Mouse (Mus musculus) neural tube, embryonic 13.5 days (tissue): ENCODE data around the gene Sstr5. TPM values are rescaled to one million over a fixed set of nuclear protein-coding genes. Genes with fewer than 3 reads are reported as not detected.

Experiments used
- ATAC-seq: fragments of 200-750 bp; cut with Nextera tagmentation; 2 replicates; pipeline ENCODE4 v1.8.0; 2017; ENCODE audit warnings: low read depth, mild to moderate bottlenecking, moderate TSS enrichment, moderate library complexity
- H3K27ac ChIP-seq: fragments of 300-500 bp; sonication (generic); replicated peaks from 2 replicates; pipeline ENCODE4 v1.5.1; 2015; ENCODE audit warnings: moderate library complexity, mild to moderate bottlenecking, inconsistent platforms
- H3K27me3 ChIP-seq: fragments of 300-500 bp; sonication (generic); 2 replicates; pipeline ENCODE4 v1.6.1; 2015; ENCODE audit warnings: mild to moderate bottlenecking, inconsistent platforms
- H3K36me3 ChIP-seq: fragments of 300-500 bp; sonication (generic); 2 replicates; pipeline ENCODE4 v1.6.1; 2015; ENCODE audit warnings: mild to moderate bottlenecking, inconsistent platforms
- H3K4me1 ChIP-seq: fragments of 300-500 bp; sonication (generic); replicated peaks from 2 replicates; pipeline ENCODE4 v1.6.1; 2015; ENCODE audit warnings: inconsistent platforms
- H3K4me2 ChIP-seq: fragments of 300-500 bp; sonication (generic); 2 replicates; pipeline ENCODE4 v1.6.1; 2015; ENCODE audit warnings: inconsistent platforms, mild to moderate bottlenecking, moderate library complexity
- H3K4me3 ChIP-seq: fragments of 300-500 bp; sonication (generic); 2 replicates; pipeline ENCODE4 v1.5.1; 2015; ENCODE audit warnings: mild to moderate bottlenecking, inconsistent platforms
- H3K9ac ChIP-seq: fragments of 300-500 bp; sonication (generic); 2 replicates; pipeline ENCODE4 v1.6.1; 2015; ENCODE audit warnings: moderate library complexity, mild to moderate bottlenecking, inconsistent platforms
- H3K9me3 ChIP-seq: fragments of 300-500 bp; sonication (generic); 2 replicates; pipeline ENCODE4 v1.6.1; 2016; ENCODE audit warnings: inconsistent platforms
- WGBS: fragments of 180-500 bp; shearing (Covaris S2); methylation state at CpG from one replicate; pipeline ENCODE4 v1.1.7; 2015; 5-methylcytosine and 5-hydroxymethylcytosine counted together
- polyA plus RNA-seq: library from polyadenylated mRNA; unstranded; fragments of >200 nt; fragmentation: Nextera tagmentation; extraction: Ambion mirVana; gene quantifications from 2 replicates; pipeline ENCODE4 v1.2.1, GENCODE M21; 2015

The Sstr5 gene
- polyA plus RNA-seq, 1 experiment from 2014 or later: 0.42 TPM

DNA sequence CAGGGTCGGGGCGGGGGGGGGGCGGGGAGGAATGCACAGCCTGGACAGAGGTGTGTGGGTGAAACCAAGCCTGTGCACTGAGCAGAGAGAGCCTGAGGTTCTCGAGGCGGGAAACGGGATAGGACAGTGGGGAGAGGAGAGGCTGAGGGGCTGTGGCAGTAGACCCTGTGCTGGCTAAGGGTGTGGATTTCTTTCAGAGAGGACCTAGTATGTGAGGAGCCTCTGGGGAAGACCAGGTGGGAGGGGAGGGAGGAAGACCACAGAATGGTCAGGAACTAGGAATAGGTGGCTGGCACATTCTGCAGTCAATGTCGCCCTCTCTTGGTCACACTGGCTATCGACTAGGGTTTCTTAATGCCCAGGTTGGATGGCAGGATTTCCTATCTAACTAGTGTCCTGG is 27.3 kb downstream of the Sstr5 start:
- Histone ChIP-seq H3K27ac (no peak overlapping the region), H3K9ac (no peak overlapping the region), H3K9me3 (no peaks in the 10 kb centered on the region), H3K4me3 (no peak overlapping the region), H3K4me2 (no peak overlapping the region), H3K27me3 (peaks cover 51% of the 10 kb centered on the region), H3K36me3 (no peaks in the 10 kb centered on the region), H3K4me1 (peaks cover 8% of the 10 kb centered on the region)
- 0 out of 2 replicates have a peak, but pooled peaks have one; percentile 42 for ATAC-seq
- 31% methylated on average over 8 of the region's 8 CpGs for WGBS

DNA sequence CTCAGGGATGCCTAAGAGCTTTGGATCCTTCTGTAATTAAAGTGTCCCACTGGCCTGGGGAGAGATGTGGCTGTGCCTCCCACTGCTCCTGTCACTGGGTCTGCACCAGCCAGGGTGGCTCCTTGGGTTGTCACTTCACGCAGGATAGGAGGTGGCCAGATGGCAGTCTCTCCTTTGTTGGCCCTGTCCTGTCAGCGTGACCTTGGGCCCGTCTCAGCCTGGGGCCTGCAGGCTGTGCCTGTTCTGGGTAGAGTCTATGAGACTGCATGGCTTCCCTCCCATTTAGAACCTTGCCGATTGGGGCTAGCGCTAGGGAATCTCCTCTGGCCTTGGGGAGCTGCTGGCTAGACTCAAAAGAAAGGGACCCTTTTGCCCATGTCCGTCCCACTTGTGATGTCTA is 28.8 kb downstream of the Sstr5 start:
- H3K4me2 ChIP-seq: no peak overlapping the region
- H3K36me3 ChIP-seq: no peaks in the 10 kb centered on the region
- H3K9me3 ChIP-seq: no peaks in the 10 kb centered on the region
- H3K4me3 ChIP-seq: no peak overlapping the region
- no peaks in the 10 kb centered on the region; the same call in 1 of the 2 replicates for H3K4me1 ChIP-seq
- no peak overlapping the region for H3K27ac ChIP-seq
- no peak overlapping the region for H3K9ac ChIP-seq
- ATAC-seq: no peak
- 69% methylated on average over 6 of the region's 6 CpGs for WGBS
- H3K27me3 ChIP-seq: peaks cover 36% of the 10 kb centered on the region

DNA sequence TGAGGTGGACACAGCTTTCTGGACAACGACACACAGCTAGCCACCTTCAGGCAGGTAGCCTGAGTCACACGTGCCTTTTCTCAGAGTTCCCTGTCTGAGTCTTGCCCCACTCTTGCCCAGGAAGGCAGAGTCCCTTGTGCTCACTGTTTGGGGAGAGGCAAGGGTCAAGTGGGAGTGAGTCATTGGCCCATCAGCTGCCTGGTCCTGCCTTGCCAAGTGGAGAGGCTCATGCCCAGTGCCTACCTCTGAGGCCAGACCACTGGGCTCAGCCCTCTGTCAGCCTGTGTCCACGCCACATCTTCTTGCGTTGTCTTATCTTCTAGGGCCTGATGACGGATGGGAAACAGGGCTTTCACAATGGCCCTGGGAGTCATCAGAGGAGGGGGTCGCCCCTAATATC is 29.3 kb downstream of the Sstr5 start:
- peaks cover 5% of the 10 kb centered on the region for H3K4me1 ChIP-seq
- no peak for ATAC-seq
- no peaks in the 10 kb centered on the region for H3K36me3 ChIP-seq
- H3K4me3 ChIP-seq: no peak overlapping the region
- H3K27me3 ChIP-seq: peaks cover 31% of the 10 kb centered on the region
- H3K4me2 ChIP-seq: no peak overlapping the region
- H3K27ac ChIP-seq: no peak overlapping the region
- no peaks in the 10 kb centered on the region for H3K9me3 ChIP-seq
- no peak overlapping the region for H3K9ac ChIP-seq
- WGBS: 75% methylated on average over 6 of the region's 6 CpGs

DNA sequence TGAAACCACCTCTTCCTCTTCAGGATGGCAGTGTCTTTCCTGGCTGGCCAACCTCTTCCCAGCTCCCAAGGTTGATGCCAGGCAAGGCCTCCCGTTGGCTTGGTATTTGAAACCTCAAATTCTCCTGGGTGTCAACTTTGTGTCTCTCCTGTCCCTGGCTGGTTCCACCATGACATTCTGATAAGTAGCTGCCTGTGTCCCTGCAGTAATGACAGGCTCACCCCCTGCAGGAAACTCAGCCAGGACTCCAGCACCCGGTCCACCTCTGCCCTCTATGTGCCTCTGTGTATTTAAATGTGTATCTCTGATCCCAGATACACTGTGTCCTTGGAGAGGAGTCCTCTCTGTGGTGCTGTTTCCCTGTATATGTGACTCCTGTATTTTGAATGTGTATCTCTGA is 30.8 kb downstream of the Sstr5 start:
- Histone ChIP-seq H3K36me3 (no peaks in the 10 kb centered on the region), H3K9ac (no peak overlapping the region), H3K4me2 (no peak overlapping the region), H3K9me3 (no peaks in the 10 kb centered on the region), H3K4me1 (peaks cover 15% of the 10 kb centered on the region), H3K27me3 (peaks cover 16% of the 10 kb centered on the region), H3K4me3 (no peak overlapping the region), H3K27ac (no peak overlapping the region)
- no peak for ATAC-seq
- WGBS: 82% methylated on average over 2 of the region's 2 CpGs

DNA sequence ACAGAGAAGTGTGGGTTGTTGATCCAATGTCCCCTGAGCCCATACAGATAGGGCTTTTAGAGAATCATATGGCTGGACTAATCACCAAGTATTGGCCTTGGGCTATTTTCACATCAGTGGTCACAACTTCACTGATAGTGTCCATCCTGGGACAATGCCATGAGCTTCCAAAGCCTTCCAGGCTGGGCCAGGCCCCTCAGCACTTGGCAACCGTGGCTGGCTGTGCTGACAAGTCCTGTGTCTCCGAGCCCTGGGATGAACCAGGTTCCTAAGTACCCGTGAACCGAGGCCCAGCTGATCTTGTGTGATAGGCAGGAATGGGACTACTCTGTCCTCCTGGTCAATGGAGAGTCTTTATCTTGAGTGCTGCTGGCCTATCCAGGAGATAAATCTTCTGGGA is 33.0 kb downstream of the Sstr5 start:
- Histone ChIP-seq H3K4me3 (no peak overlapping the region), H3K4me2 (no peak overlapping the region), H3K4me1 (peaks cover 15% of the 10 kb centered on the region), H3K27ac (0 out of 2 replicates have a peak overlapping the region, but pooled peaks have one; percentile 11), H3K9me3 (no peaks in the 10 kb centered on the region), H3K27me3 (peaks cover 3% of the 10 kb centered on the region), H3K36me3 (no peaks in the 10 kb centered on the region), H3K9ac (no peak overlapping the region)
- WGBS: 76% methylated on average over 4 of the region's 4 CpGs
- no peak for ATAC-seq

DNA sequence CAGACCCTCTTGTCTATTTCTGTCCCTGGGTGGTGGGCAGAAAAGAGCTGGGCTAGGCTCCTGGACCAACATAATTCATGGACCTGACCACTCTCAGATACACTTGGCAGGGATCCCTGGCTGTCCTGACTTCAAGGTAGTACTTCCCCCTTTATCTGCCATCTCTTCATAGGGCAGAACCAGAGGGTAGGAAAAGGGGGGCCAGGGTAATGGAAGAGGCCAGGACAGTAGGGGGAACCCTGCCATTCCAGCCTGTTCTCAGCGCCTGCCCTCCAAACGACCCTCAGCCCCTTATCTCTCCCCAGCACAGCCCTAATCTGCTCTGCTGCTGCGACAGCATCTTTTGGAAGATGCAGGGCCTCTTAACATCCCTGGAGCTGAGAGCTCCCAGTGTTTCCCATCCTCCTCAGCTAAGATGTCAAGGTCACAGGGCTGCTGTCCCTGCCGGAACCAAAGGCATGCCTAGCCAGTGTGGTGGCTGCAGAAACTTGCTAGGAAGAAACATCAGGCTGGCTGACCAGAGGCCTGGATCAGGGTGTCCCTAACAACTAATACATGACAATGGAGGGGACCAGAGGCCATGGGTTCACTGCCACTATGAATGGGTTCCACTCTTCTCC is 33.7 kb downstream of the Sstr5 start:
- Histone ChIP-seq H3K4me1 (peaks cover 15% of the 10 kb centered on the region), H3K4me2 (no peak overlapping the region), H3K9ac (no peak overlapping the region), H3K27me3 (no peaks in the 10 kb centered on the region; the same call in 1 of the 2 replicates), H3K27ac (0 out of 2 replicates have a peak overlapping the region, but pooled peaks have one; percentile 11), H3K9me3 (no peaks in the 10 kb centered on the region), H3K36me3 (no peaks in the 10 kb centered on the region), H3K4me3 (no peak overlapping the region)
- no peak for ATAC-seq
- WGBS: 51% methylated on average over 4 of the region's 4 CpGs

GRCm38 (mm10) chr17:25462236-25462875 is 34.7 kb downstream of the Sstr5 start:
- Histone ChIP-seq H3K27me3 (no peaks in the 10 kb centered on the region), H3K4me1 (peaks cover 15% of the 10 kb centered on the region), H3K9ac (peak overlapping the region; percentile 17; the same call in 1 of the 2 replicates), H3K36me3 (no peaks in the 10 kb centered on the region), H3K4me3 (no peak overlapping the region), H3K4me2 (no peak overlapping the region), H3K9me3 (no peaks in the 10 kb centered on the region), H3K27ac (peak overlapping the region; percentile 74)
- peak; percentile 56 for ATAC-seq
- 7% methylated on average over 9 of the region's 9 CpGs for WGBS

DNA sequence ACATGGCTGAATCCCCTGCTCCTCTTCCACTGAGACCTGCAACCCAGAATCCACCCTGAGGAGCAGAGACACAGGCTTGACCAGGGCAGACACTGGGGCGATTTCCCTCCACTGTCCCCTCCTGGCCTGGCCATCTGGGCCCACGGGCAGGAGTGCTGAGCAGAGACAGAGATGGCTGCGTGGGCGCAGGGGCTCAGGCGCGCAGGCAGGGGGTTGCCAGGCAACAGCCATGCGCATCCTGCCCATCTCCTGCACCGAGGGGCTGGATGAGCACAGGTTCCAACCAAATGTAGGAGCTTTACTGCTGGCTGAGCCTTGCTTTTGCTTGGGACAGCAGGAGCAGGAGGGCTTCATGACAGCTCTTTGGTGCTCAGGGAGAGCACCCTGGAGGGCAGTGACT is 40.5 kb downstream of the Sstr5 start:
- Histone ChIP-seq H3K9ac (peak overlapping the region; percentile 41; the same call in 1 of the 2 replicates), H3K27me3 (no peaks in the 10 kb centered on the region), H3K4me2 (no peak overlapping the region), H3K9me3 (no peaks in the 10 kb centered on the region), H3K4me1 (peaks cover 8% of the 10 kb centered on the region), H3K4me3 (no peak overlapping the region), H3K27ac (no peak overlapping the region), H3K36me3 (no peaks in the 10 kb centered on the region)
- 41% methylated on average over 8 of the region's 8 CpGs for WGBS
- no peak; the same call in 1 of the 2 replicates for ATAC-seq

- Histone ChIP-seq H3K36me3 (no peaks in the 10 kb centered on the region), H3K9me3 (no peaks in the 10 kb centered on the region), H3K27me3 (no peaks in the 10 kb centered on the region), H3K4me1 (peaks cover 8% of the 10 kb centered on the region), H3K4me3 (no peak within 1 kb of the TSS), H3K9ac (no peak within 1 kb of the TSS), H3K27ac (no peak within 1 kb of the TSS), H3K4me2 (no peak within 1 kb of the TSS)
- ATAC-seq: no peak
- WGBS: 42% methylated on average over 2 of the region's 2 CpGs
Observed at GRCm38 (mm10) chr17:25454272-25454671, 42.8 kb downstream of the Sstr5 start, which contains the start of gene Tekt4. Gene Tekt4, plus strand, starts transcription at chr17:25454615.

DNA sequence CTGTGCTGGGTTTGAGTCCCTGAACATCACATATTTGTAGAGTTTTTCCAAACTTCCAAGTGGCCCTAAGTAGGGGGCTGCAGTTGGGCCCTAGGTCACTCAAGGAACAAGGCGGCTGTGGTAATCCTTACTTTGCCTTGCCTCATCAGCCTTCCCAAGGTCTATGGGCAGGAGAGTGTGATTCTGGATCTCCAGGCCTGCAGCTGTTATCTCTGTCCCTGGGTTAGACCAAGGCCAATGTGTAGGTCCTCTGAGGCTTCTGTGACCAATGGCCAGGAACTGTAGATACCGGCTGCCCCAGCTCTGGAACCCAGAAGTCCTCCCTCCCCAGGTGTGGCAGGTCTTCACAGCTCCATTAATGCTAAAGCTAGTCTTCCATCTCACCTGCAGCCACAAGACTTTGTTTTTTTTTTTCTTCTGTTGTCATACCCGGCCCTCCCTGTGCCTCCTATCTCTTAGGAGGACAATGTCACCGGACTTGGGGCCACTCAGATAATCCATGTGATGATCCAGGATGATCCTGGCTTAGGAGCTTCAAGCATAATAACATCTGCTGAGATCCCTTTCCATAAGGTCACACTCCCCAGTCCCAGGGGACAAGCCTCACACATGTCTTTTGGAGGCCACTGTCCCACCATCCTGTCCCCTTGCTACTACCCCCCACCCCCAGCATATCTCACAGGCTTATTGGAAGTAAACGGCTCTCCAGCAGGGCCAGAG is 44.7 kb downstream of the Sstr5 start:
- H3K4me1 ChIP-seq: peaks cover 8% of the 10 kb centered on the region
- no peak overlapping the region for H3K9ac ChIP-seq
- 80% methylated on average over 5 of the region's 5 CpGs for WGBS
- no peak overlapping the region for H3K4me3 ChIP-seq
- H3K36me3 ChIP-seq: no peaks in the 10 kb centered on the region
- no peaks in the 10 kb centered on the region for H3K9me3 ChIP-seq
- H3K27ac ChIP-seq: no peak overlapping the region
- no peak for ATAC-seq
- H3K4me2 ChIP-seq: no peak overlapping the region
- H3K27me3 ChIP-seq: no peaks in the 10 kb centered on the region

GRCm38 (mm10) chr17:25450329-25450728 is 46.8 kb downstream of the Sstr5 start:
- no peaks in the 10 kb centered on the region for H3K27me3 ChIP-seq
- no peak for ATAC-seq
- peaks cover 1% of the 10 kb centered on the region; the same call in 1 of the 2 replicates for H3K4me1 ChIP-seq
- H3K4me3 ChIP-seq: no peak overlapping the region
- H3K9me3 ChIP-seq: 0 out of 2 replicates have a peak, but pooled peaks cover 4% of the 10 kb centered on the region
- 74% methylated on average over 4 of the region's 4 CpGs for WGBS
- H3K4me2 ChIP-seq: no peak overlapping the region
- H3K9ac ChIP-seq: peak overlapping the region; percentile 5; the same call in 1 of the 2 replicates
- no peak overlapping the region for H3K27ac ChIP-seq
- no peaks in the 10 kb centered on the region for H3K36me3 ChIP-seq

DNA sequence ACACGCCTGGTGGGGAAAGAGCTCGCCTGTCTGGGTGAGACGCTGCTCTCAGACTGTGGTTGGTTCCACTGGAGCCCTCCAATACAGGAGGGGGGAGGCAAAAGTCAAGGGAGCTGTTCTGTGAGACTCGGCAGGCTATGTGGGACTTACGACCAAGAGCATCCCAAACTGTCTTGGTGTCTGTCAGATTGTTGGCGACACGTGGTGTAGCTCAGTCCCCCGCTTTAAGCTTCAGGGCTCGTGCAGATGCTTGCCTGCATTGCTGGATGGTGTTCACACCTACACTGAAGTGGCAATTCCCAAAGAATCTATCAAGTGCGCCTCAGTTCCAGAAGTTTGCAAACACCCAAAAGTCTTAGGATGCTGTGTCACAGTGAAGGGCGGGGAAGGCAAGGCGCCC is 49.2 kb downstream of the Sstr5 start:
- Histone ChIP-seq H3K36me3 (no peaks in the 10 kb centered on the region), H3K4me3 (no peak overlapping the region), H3K9me3 (0 out of 2 replicates have a peak, but pooled peaks cover 4% of the 10 kb centered on the region), H3K4me1 (peaks cover 9% of the 10 kb centered on the region; the same call in 1 of the 2 replicates), H3K27ac (no peak overlapping the region), H3K27me3 (no peaks in the 10 kb centered on the region), H3K4me2 (no peak overlapping the region), H3K9ac (no peak overlapping the region)
- no peak for ATAC-seq
- WGBS: 86% methylated on average over 12 of the region's 12 CpGs
